Mouse (Mus musculus): Measurements from ENCODE around the gene Zan. TPM values are rescaled to one million over a fixed set of nuclear protein-coding genes. Genes with fewer than 3 reads are reported as not detected.

Gene Zan
- polyA plus RNA-seq, 1 experiment: 0.01 TPM

- Histone ChIP-seq H3ac (ENCODE audit: control insufficient read depth, insufficient read length, low read depth) (no peak overlapping the region), H3K79me3 (ENCODE audit: low read depth) (no peaks in the 10 kb centered on the region), H3K36me3 (ENCODE audit: control insufficient read depth, insufficient read depth) (peaks cover 55% of the 10 kb centered on the region), H3K79me2 (ENCODE audit: control insufficient read depth, insufficient read depth) (peaks cover 9% of the 10 kb centered on the region), H3K27me3 (ENCODE audit: control insufficient read depth, insufficient read depth, insufficient read length) (no peaks in the 10 kb centered on the region), H3K4me3 (ENCODE audit: insufficient read depth, poor library complexity, severe bottlenecking) (no peak overlapping the region)
- TF ChIP-seq MYOD1 (IDR thresholded peaks at IDR 0.05; ENCODE audit: control insufficient read depth, insufficient read length, low read depth) (no peak), CEBPB (IDR thresholded peaks at IDR 0.05; ENCODE audit: low read depth) (no peak), USF1 (IDR thresholded peaks at IDR 0.05; ENCODE audit: low read depth) (no peak), FOSL1 (IDR thresholded peaks at IDR 0.05; ENCODE audit: insufficient read depth, low read length, poor library complexity, severe bottlenecking) (no peak), MYOG (IDR thresholded peaks at IDR 0.05; ENCODE audit: control insufficient read depth, extremely low read depth, insufficient read length) (no peak), MAX (IDR thresholded peaks at IDR 0.05) (no peak), CTCF (IDR thresholded peaks at IDR 0.05; ENCODE audit: control insufficient read depth, insufficient read depth, insufficient read length) (no peak)
These were observed 46.8 kb upstream of the Zan start for GRCm38 (mm10) chr5:137523396-137524250.

GRCm38 (mm10) chr5:137522711-137523110 lies 45.8 kb upstream of the Zan start:
- no peak overlapping the region for H3ac ChIP-seq (ENCODE audit: control insufficient read depth, insufficient read length, low read depth)
- no peak overlapping the region for H3K4me3 ChIP-seq (ENCODE audit: insufficient read depth, poor library complexity, severe bottlenecking)
- no peaks in the 10 kb centered on the region for H3K27me3 ChIP-seq (ENCODE audit: control insufficient read depth, insufficient read depth, insufficient read length)
- peaks cover 52% of the 10 kb centered on the region for H3K36me3 ChIP-seq (ENCODE audit: control insufficient read depth, insufficient read depth)
- peaks cover 13% of the 10 kb centered on the region for H3K79me2 ChIP-seq (ENCODE audit: control insufficient read depth, insufficient read depth)
- peaks cover 3% of the 10 kb centered on the region for H3K79me3 ChIP-seq (ENCODE audit: low read depth)
- TF ChIP-seq CTCF (IDR thresholded peaks at IDR 0.05; ENCODE audit: control insufficient read depth, insufficient read depth, insufficient read length) (no peak), FOSL1 (IDR thresholded peaks at IDR 0.05; ENCODE audit: insufficient read depth, low read length, poor library complexity, severe bottlenecking) (no peak), MYOD1 (IDR thresholded peaks at IDR 0.05; ENCODE audit: control insufficient read depth, insufficient read length, low read depth) (no peak), MAX (IDR thresholded peaks at IDR 0.05) (no peak), CEBPB (IDR thresholded peaks at IDR 0.05; ENCODE audit: low read depth) (no peak)

GRCm38 (mm10) chr5:137521861-137522260 lies 45.0 kb upstream of the Zan start:
- Histone ChIP-seq H3ac (ENCODE audit: control insufficient read depth, insufficient read length, low read depth) (no peak overlapping the region), H3K4me3 (ENCODE audit: insufficient read depth, poor library complexity, severe bottlenecking) (no peak overlapping the region), H3K79me3 (ENCODE audit: low read depth) (peaks cover 6% of the 10 kb centered on the region), H3K27me3 (ENCODE audit: control insufficient read depth, insufficient read depth, insufficient read length) (no peaks in the 10 kb centered on the region), H3K79me2 (ENCODE audit: control insufficient read depth, insufficient read depth) (peaks cover 21% of the 10 kb centered on the region), H3K36me3 (ENCODE audit: control insufficient read depth, insufficient read depth) (peaks cover 49% of the 10 kb centered on the region)
- no peak for TF ChIP-seq MYOD1 (IDR thresholded peaks at IDR 0.05; ENCODE audit: control insufficient read depth, insufficient read length, low read depth)
- no peak for TF ChIP-seq CEBPB (IDR thresholded peaks at IDR 0.05; ENCODE audit: low read depth)
- TF ChIP-seq USF1 (IDR thresholded peaks at IDR 0.05; ENCODE audit: low read depth): no peak
- TF ChIP-seq MYOG (IDR thresholded peaks at IDR 0.05; ENCODE audit: control insufficient read depth, extremely low read depth, insufficient read length): no peak
- no peak for TF ChIP-seq MAX (IDR thresholded peaks at IDR 0.05)
- no peak for TF ChIP-seq FOSL1 (IDR thresholded peaks at IDR 0.05; ENCODE audit: insufficient read depth, low read length, poor library complexity, severe bottlenecking)
- no peak for TF ChIP-seq CTCF (IDR thresholded peaks at IDR 0.05; ENCODE audit: control insufficient read depth, insufficient read depth, insufficient read length)

GRCm38 (mm10) chr5:137519691-137520550 lies 43.1 kb upstream of the Zan start:
- Histone ChIP-seq H3ac (ENCODE audit: control insufficient read depth, insufficient read length, low read depth) (no peak overlapping the region), H3K36me3 (ENCODE audit: control insufficient read depth, insufficient read depth) (peaks cover 33% of the 10 kb centered on the region), H3K27me3 (ENCODE audit: control insufficient read depth, insufficient read depth, insufficient read length) (no peaks in the 10 kb centered on the region), H3K79me2 (ENCODE audit: control insufficient read depth, insufficient read depth) (peaks cover 41% of the 10 kb centered on the region), H3K4me3 (ENCODE audit: insufficient read depth, poor library complexity, severe bottlenecking) (no peak overlapping the region), H3K79me3 (ENCODE audit: low read depth) (peaks cover 23% of the 10 kb centered on the region)
- TF ChIP-seq CEBPB (IDR thresholded peaks at IDR 0.05; ENCODE audit: low read depth) (no peak), MYOD1 (IDR thresholded peaks at IDR 0.05; ENCODE audit: control insufficient read depth, insufficient read length, low read depth) (no peak), FOSL1 (IDR thresholded peaks at IDR 0.05; ENCODE audit: insufficient read depth, low read length, poor library complexity, severe bottlenecking) (no peak), MAX (IDR thresholded peaks at IDR 0.05) (no peak), MYOG (IDR thresholded peaks at IDR 0.05; ENCODE audit: control insufficient read depth, extremely low read depth, insufficient read length) (no peak), USF1 (IDR thresholded peaks at IDR 0.05; ENCODE audit: low read depth) (no peak), CTCF (IDR thresholded peaks at IDR 0.05; ENCODE audit: control insufficient read depth, insufficient read depth, insufficient read length) (no peak)

- Histone ChIP-seq H3K79me2 (ENCODE audit: control insufficient read depth, insufficient read depth) (peaks cover 56% of the 10 kb centered on the region), H3K79me3 (ENCODE audit: low read depth) (peaks cover 33% of the 10 kb centered on the region), H3K27me3 (ENCODE audit: control insufficient read depth, insufficient read depth, insufficient read length) (no peaks in the 10 kb centered on the region), H3K4me3 (ENCODE audit: insufficient read depth, poor library complexity, severe bottlenecking) (no peak within 1 kb of the TSS), H3K36me3 (ENCODE audit: control insufficient read depth, insufficient read depth) (peaks cover 24% of the 10 kb centered on the region), H3ac (ENCODE audit: control insufficient read depth, insufficient read length, low read depth) (no peak within 1 kb of the TSS)
- no peak for TF ChIP-seq FOSL1 (IDR thresholded peaks at IDR 0.05; ENCODE audit: insufficient read depth, low read length, poor library complexity, severe bottlenecking)
- TF ChIP-seq CTCF (IDR thresholded peaks at IDR 0.05; ENCODE audit: control insufficient read depth, insufficient read depth, insufficient read length): peak; percentile 39
- TF ChIP-seq MYOG (IDR thresholded peaks at IDR 0.05; ENCODE audit: control insufficient read depth, extremely low read depth, insufficient read length): no peak
These were observed 41.6 kb upstream of the Zan start, which contains the start of gene Gigyf1 for GRCm38 (mm10) chr5:137518436-137518835. TSS of gene Gigyf1 (plus strand) at chr5:137518548.
